Mouse (Mus musculus) kidney, adult 9 months (tissue): ENCODE measurements at regions not wholly inside any gene's neighbourhood (a gene's known extent, or its start where the extent isn't known, plus 50 kb on each side); places are given as distances from the start of the nearest gene placed in this dataset.

Source experiments
- DNase-seq: peaks from one replicate; pipeline ENCODE4 v3.0.0; 2022

- no peak for DNase-seq
Measured at GRCm38 (mm10) chr3:117520461-117520860, 54.2 kb upstream of the Plppr5 start.

GRCm38 (mm10) chr3:117508090-117508489 is 66.5 kb upstream of the Plppr5 start:
- DNase-seq = no peak

DNA sequence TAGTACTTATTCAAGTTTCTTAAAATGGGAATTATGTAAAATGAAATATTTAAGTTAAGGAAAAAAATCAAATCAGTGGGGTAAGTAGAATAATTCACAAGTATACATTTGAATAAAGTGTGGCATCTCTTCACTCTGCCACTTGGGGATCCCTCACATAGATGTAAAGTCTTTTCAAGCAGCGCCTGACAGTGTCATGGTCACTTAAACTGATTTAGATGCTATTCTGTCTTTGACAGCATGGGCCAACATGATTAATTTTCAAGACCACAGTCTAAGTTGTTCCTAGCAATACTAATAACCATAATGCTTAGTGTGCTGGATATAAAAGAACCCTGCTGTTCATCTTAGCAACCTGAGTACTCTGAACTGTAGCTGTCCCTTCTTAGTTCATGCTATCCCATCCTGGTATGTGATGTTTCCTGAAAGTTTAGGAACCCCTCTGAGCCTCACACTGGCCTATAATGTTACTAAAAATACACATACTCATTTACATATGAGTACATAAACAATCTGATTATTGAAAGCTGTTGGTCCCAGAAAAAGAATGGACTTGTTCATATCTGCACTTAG is 68.4 kb upstream of the Plppr5 start:
- no peak for DNase-seq

GRCm38 (mm10) chr3:117501107-117501506 is 73.5 kb upstream of the Plppr5 start:
- DNase-seq = no peak

DNA sequence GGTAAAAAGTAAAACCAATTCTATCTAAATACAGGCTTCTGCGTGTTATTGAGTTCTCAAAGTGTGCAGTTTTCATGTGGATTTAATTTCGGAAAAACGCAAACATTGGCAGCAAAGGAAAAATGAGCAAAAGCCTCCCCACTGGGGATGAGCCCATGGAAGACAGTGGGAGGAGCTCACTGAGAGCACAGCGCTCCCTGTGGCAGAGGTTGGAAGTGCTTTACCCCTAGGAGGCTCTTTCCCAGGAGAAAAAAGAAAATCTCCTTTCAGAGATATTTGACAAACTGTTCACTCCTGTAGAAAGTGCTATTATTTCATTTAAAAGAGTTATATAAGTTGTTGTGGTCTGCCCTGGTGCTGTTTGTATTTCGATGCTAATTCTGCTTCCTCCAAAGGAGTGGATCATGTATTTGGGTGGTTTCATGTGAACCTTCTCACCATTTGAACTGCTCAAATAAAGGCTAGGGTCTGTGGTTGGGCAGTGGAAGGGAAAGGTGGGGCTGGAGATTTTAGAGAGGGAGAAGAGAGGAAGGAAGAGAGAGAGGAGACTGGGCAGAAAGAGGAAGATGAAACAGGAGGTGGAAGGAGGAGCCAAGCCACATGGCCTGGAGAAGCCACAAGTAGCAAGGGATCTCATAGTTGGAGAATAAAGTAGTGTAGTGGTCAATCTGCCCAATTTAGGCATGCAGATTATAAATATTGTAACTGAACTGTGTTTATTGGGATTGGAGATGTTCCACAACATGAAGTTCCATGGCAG is 76.3 kb upstream of the Plppr5 start:
- DNase-seq = no peak

DNA sequence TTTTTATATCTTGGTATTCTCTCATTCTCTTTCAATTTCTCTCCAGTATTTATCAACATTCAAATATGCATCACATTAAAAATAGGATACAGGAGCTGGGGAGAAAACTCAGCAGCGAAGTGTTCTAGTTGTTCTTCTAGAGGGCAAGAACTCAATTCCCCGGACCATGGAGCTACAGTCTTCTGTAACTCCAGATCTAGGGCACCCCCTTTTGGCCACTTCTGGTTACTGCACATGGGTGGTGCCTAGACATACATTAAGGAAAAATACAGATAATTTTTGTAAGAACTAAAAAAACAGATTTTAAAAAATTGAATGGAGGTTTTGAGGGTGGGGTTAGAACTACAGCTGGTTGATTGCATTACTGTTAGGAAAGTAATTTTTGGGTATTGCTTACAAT is 80.5 kb upstream of the Plppr5 start:
- peak; percentile 27 for DNase-seq

- DNase-seq = no peak
Measured at GRCm38 (mm10) chr3:117487281-117488027, 87.2 kb upstream of the Plppr5 start.

DNA sequence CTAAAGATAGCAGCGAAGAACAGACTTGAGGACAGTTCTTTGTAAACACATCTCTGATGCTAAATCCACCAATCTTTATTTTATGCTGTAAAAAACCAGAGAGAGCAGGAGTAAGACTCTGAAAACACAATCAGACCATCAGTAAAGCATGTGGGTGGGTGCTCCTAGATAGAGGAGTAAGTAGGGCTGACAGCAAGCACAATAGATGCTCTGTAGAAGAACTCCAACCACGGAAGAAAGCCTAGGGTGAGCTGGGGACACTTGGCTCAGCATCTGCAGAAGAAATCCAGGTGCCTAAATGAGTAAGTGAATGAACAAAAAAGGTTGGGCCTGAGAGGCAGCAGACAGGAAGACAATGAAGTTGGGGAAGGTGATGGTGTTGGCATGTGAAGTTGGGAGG is 88.3 kb upstream of the Plppr5 start:
- DNase-seq = no peak

DNA sequence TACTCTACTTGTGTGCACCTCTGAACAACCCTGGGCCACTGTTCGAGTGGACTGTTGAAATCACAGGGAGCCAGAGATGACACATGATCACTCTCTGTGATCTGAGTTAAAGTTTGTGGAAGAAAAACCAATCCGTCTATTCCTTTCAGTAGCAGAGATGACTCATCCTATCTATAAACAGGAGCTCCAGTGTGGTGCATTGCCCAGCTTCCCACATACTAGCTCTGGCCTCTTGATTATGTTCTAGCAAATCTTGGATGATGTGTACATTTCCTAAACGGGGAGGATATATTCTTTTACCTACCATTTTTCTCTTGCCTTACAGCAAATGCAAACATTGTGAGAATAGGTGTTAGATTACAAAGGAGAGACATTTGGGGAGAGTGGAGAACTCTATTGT is 94.5 kb upstream of the Plppr5 start:
- DNase-seq = no peak

DNA sequence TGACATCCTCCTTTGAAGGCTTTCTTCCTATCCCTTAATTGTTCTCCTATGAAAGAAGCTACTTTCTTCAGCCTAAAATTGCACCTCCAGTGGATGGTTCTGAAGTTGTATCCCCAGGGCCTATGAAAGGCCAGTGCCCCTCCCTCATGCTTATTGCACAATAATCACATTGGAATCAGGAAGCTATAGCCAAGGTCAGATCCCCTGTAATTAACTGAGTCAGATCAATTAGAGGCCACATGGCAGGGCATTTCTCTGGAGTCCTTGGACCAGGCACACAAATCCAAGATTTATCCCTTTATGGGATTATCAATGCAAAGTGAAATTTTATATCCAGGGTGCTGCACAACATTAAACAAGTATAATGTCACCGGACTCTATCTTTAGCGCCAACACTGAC is 98.8 kb upstream of the Plppr4 start:
- DNase-seq = no peak

GRCm38 (mm10) chr3:117450559-117450958 is 89.9 kb upstream of the Plppr4 start:
- no peak for DNase-seq

DNA sequence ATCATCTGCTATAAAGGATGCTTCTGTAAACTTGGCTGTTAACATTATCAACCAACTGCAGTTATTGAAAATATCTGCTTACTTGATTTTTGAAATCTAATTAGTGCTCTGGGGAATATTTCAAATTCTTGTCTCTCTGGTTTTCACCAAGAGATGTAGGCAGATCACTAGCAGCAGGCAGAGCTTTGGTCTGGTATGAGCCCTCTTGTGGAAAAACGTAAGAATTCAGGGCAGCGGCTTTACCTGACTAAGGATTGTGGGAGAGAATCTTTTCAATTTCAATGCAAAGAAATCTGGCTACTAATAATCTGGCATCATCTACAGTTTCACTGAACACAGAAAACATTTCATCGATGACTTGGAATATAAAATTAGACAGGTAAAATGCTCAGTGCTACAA is 81.2 kb upstream of the Plppr4 start:
- no peak for DNase-seq

DNA sequence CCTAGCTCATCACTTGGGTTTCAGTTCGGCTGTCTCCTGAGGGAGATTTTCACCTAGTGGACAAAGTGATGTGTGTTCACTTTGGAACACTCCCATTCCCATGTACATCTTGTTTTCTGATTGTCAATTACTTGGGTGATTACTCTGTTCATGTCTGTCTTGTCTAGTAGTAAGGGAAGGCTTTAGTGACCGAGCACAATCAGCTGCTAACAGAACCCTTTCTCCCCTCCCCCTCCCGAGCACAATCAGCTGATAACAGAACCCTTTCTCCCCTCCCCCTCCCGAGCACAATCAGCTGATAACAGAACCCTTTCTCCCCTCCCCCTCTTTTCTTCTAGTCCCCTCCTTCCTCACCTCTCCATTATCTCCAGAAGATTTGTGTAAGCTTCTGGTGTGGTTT is 79.6 kb upstream of the Plppr4 start:
- no peak for DNase-seq

GRCm38 (mm10) chr3:117438473-117439114 is 77.9 kb upstream of the Plppr4 start:
- DNase-seq = peak; percentile 65

DNA sequence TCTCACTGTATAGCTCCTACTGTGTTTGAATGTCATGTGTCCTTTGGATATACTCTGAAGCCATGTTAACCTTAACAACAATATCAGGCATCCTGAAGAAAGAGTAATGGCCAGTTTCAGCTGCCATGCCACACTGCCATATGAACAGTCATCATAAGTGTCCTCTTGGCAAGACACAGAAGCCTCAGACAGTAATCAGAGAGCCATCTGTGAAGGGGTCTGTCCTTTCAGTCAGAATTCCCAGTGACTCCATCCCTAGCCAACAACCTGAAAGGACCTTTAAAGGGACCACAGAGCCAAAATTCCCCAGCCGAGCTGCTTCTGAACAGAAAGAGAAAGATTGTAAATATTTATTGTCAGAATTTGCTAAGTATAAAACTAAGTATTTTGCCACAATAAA is 63.9 kb upstream of the Plppr4 start:
- DNase-seq = no peak

DNA sequence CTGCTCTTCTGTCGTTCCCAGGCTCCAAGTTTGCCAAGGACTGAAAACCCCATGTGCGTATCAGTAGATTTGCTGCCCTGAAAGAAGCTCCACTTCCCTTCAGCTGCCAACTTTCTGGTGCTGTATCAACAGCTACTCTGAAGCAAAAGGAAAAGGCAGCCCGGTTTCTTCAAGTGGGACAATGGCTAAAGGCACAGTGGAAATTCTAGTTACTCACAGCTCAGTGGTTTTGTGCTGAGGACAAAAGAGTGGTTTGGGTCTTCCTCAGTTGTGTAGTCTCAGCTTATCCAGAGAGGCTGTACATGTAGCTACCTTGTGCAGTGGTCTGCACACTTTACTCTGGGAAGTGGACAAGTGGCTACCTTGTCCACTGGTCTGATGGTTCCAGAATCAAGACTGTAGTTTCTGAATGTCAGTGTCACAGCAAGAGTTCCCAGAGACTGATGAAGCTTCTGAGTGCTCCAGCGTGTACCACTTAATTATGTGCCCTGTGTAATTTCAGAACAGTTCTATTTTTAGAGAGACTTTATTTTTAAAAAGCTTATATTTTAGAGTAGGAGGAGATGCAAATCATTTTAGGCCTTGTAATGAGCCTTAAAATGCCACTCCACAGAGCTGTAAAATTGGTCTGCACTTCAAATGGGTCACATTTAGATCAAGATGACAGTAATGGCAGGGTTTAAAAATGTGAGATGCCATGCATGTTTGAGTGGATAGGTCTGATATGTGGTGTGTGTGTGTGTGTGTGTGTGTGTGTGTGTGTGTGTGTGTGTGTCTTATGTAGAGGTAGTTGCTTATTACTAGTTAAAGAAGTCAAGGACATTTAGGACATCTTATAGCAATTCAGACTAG is 52.4 kb upstream of the Plppr4 start:
- no peak for DNase-seq
